Mouse (Mus musculus): Measurements from ENCODE around the gene Atxn7l2.
A peak's percentile ranks its signal among the peaks of the same experiment; 100 is the strongest.

Atxn7l2 gene

GRCm38 (mm10) chr3:108178756-108179715 lies 31.7 kb downstream of the Atxn7l2 start:
- no peak for DNase-seq (ENCODE audit: low read depth, low spot score)

GRCm38 (mm10) chr3:108174672-108175531 lies 35.8 kb downstream of the Atxn7l2 start:
- DNase-seq (ENCODE audit: low read depth, low spot score) = no peak

GRCm38 (mm10) chr3:108169199-108169598 lies 41.5 kb downstream of the Atxn7l2 start:
- DNase-seq (ENCODE audit: low read depth, low spot score) = no peak

- no peak for DNase-seq (ENCODE audit: low read depth, low spot score)
Measured at GRCm38 (mm10) chr3:108167499-108167898, 43.2 kb downstream of the Atxn7l2 start.

GRCm38 (mm10) chr3:108166486-108167211 lies 44.1 kb downstream of the Atxn7l2 start:
- DNase-seq (ENCODE audit: low read depth, low spot score) = no peak

- DNase-seq (ENCODE audit: low read depth, low spot score) = no peak
Measured at GRCm38 (mm10) chr3:108165532-108166315, 45.0 kb downstream of the Atxn7l2 start.

- DNase-seq (ENCODE audit: low read depth, low spot score) = peak; percentile 67
Measured at GRCm38 (mm10) chr3:108164807-108165206, 45.9 kb downstream of the Atxn7l2 start.

- DNase-seq (ENCODE audit: low read depth, low spot score) = no peak
Measured at GRCm38 (mm10) chr3:108164091-108164490, 46.6 kb downstream of the Atxn7l2 start.

- no peak for DNase-seq (ENCODE audit: low read depth, low spot score)
Measured at GRCm38 (mm10) chr3:108158383-108159037, 52.2 kb downstream of the Atxn7l2 start.

- no peak for DNase-seq (ENCODE audit: low read depth, low spot score)
Measured at GRCm38 (mm10) chr3:108154656-108155055, 56.1 kb downstream of the Atxn7l2 start, which contains the start of gene Gpr61. TSS of gene Gpr61 (minus strand) at chr3:108154882.

GRCm38 (mm10) chr3:108152290-108152689 lies 58.4 kb downstream of the Atxn7l2 start:
- no peak for DNase-seq (ENCODE audit: low read depth, low spot score)
